Mouse (Mus musculus): ENCODE measurements at regions not wholly inside any gene's neighbourhood (a gene's known extent, or its start where the extent isn't known, plus 50 kb on each side); places are given as distances from the start of the nearest gene placed in this dataset.
"Not testable (repeated sequence)": the region's sequence is repeated elsewhere in the genome, so short reads cannot be mapped to it uniquely, and the experiment has no call there.

DNA sequence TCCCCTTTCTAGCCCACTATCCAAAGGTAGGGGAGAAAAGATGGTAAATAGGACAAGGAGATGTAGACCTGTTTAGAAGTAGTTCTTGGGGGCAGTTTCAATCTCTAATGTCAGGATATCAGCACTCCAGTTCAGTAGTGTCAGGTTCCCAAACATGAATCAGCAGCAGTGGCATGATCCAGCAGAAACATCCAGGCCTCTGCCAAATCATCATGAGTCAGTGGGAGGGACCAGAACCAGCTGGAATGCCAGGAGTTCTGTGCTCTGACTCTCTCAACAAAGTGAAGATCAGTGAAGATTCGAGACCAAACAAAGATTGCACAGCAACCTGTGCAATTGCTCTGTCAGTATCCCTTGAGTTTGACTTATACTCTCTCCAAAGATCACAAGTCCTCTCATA is 85.9 kb upstream of the Nrip1 start:
- Histone ChIP-seq H3K27me3 (ENCODE audit: control insufficient read depth, insufficient read depth, low read length) (no peaks in the 10 kb centered on the region), H3K9me3 (ENCODE audit: control insufficient read depth, low read length) (no peaks in the 10 kb centered on the region), H3K4me1 (replicated peaks; ENCODE audit: control insufficient read depth, insufficient read depth, low read length) (no peaks in the 10 kb centered on the region), H3K9ac (ENCODE audit: low read depth, low read length) (no peak overlapping the region), H3K27ac (ENCODE audit: low read depth, low read length) (no peak overlapping the region), H3K36me3 (ENCODE audit: control insufficient read depth, insufficient read depth, low read length) (no peaks in the 10 kb centered on the region), H3K4me3 (ENCODE audit: low read depth, low read length) (no peak overlapping the region), H3K4me2 (replicated peaks; ENCODE audit: low read depth, low read length) (no peak overlapping the region)
- ATAC-seq (ENCODE audit: low FRiP score) (no peak), DNase-seq (ENCODE audit: low spot score) (no peak)
- 78% methylated on average over 1 of the region's 1 CpGs for WGBS

DNA sequence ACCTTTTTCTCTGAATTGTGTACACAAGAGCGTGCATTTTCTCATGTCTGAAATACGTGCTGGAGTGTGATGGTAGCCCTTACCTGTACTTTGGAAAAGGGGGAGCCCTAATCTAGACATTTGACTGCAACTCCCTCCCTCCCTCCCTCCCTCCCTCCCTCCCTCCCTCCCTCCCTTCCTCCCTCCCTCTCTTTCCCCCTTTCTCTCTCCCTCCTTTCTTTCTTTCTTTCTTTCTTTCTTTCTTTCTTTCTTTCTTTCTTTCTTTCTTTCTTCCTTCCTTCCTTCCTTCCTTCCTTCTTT is 82.6 kb upstream of the Nrip1 start:
- 71% methylated on average over 2 of the region's 2 CpGs for WGBS

DNA sequence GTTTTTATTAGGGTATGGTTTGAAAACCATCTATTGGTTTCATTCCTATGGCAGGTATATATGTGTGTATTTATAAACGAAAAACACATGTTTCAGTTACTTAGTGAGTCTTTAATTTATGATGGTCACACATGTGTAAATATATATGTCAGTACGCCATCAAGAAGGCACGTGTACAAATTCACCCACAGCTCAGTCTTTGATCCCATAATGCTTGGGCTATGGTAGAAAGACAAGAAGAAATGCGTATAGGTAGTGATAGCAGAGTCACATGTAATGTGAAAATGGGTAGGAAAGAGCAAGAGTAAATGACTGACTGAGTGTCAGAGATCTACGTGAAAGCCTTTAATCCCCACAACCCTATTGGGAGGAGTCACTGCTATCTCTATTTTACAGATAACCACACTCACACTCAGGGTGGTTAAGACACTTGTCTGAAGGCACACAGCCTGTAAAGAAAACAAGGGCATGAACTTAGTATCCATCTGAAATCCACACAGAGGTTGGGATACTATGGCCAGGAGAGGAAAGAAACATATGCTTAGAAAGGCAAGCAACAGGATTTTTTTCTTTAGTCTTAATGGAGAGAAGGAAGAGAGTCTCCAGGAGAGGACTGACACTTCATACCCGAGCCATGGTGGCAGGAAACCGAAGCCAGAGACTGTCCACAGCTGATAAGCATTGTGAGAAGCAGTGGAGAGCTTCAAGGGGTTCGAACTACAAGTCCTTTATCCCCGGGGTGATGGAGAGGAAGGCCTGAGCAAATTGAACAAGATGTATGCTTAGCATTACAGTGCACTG is 82.1 kb upstream of the Nrip1 start:
- H3K9me3 ChIP-seq (ENCODE audit: control insufficient read depth, low read length): no peaks in the 10 kb centered on the region
- H3K27me3 ChIP-seq (ENCODE audit: control insufficient read depth, insufficient read depth, low read length): no peaks in the 10 kb centered on the region
- H3K36me3 ChIP-seq (ENCODE audit: control insufficient read depth, insufficient read depth, low read length): no peaks in the 10 kb centered on the region
- no peak overlapping the region for H3K27ac ChIP-seq (ENCODE audit: low read depth, low read length)
- H3K9ac ChIP-seq (ENCODE audit: low read depth, low read length): no peak overlapping the region
- DNase-seq (ENCODE audit: low spot score) (no peak), ATAC-seq (ENCODE audit: low FRiP score) (no peak)
- H3K4me3 ChIP-seq (ENCODE audit: low read depth, low read length): no peak overlapping the region
- 86% methylated on average over 9 of the region's 9 CpGs for WGBS
- H3K4me1 ChIP-seq (replicated peaks; ENCODE audit: control insufficient read depth, insufficient read depth, low read length): 0 out of 2 replicates have a peak, but pooled peaks cover 2% of the 10 kb centered on the region
- no peak overlapping the region for H3K4me2 ChIP-seq (replicated peaks; ENCODE audit: low read depth, low read length)

More for the DNA sequence above, 82.6 kb upstream of the Nrip1 start:
- H3K4me1 ChIP-seq (replicated peaks; ENCODE audit: control insufficient read depth, insufficient read depth, low read length); H3K36me3 ChIP-seq (ENCODE audit: control insufficient read depth, insufficient read depth, low read length); H3K4me3 ChIP-seq (ENCODE audit: low read depth, low read length); H3K9ac ChIP-seq (ENCODE audit: low read depth, low read length); H3K27me3 ChIP-seq (ENCODE audit: control insufficient read depth, insufficient read depth, low read length); H3K27ac ChIP-seq (ENCODE audit: low read depth, low read length); DNase-seq (ENCODE audit: low spot score); ATAC-seq (ENCODE audit: low FRiP score); H3K4me2 ChIP-seq (replicated peaks; ENCODE audit: low read depth, low read length); H3K9me3 ChIP-seq (ENCODE audit: control insufficient read depth, low read length): not testable (repeated sequence)

DNA sequence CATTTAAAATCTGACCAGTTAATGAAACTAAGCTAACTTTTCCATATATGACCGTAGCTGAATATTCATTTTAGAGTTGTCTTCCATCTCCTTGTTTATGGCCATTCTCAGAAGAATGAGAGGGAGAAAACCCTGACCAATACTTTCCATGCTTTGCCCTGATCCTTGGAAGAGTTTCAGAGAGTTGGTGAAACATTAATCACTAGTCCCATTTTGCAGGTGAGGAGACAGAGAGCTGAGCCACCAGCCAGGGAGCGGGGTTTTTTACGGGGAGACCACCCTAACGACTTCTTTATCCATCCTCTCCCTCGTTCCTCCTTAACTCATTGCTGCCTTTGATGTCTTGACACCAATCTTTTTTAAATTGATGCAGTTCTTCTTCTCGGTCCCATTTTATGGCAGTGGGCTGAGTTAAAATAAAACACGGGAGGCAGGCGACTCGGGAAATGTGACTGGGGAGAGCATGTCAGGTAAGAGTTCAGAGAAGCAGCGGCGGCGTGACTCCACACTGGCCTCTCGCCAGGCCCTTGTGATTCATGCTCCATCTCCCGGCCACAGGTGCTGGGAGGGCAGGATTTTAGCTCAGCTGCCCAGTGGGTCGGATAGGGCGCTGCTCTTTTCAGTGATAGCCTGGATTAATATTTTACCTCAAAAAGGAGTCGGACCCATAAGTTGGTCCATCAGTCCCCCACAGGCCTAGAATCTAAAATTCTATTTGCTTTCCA is 81.3 kb upstream of the Nrip1 start:
- DNase-seq (ENCODE audit: low spot score) (no peak), ATAC-seq (ENCODE audit: low FRiP score) (no peak)
- Histone ChIP-seq H3K4me3 (ENCODE audit: low read depth, low read length) (no peak overlapping the region), H3K9ac (ENCODE audit: low read depth, low read length) (no peak overlapping the region), H3K36me3 (ENCODE audit: control insufficient read depth, insufficient read depth, low read length) (no peaks in the 10 kb centered on the region), H3K9me3 (ENCODE audit: control insufficient read depth, low read length) (no peaks in the 10 kb centered on the region), H3K4me2 (replicated peaks; ENCODE audit: low read depth, low read length) (no peak overlapping the region), H3K27me3 (ENCODE audit: control insufficient read depth, insufficient read depth, low read length) (no peaks in the 10 kb centered on the region), H3K27ac (ENCODE audit: low read depth, low read length) (no peak overlapping the region), H3K4me1 (replicated peaks; ENCODE audit: control insufficient read depth, insufficient read depth, low read length) (0 out of 2 replicates have a peak, but pooled peaks cover 2% of the 10 kb centered on the region)
- 85% methylated on average over 17 of the region's 17 CpGs for WGBS

DNA sequence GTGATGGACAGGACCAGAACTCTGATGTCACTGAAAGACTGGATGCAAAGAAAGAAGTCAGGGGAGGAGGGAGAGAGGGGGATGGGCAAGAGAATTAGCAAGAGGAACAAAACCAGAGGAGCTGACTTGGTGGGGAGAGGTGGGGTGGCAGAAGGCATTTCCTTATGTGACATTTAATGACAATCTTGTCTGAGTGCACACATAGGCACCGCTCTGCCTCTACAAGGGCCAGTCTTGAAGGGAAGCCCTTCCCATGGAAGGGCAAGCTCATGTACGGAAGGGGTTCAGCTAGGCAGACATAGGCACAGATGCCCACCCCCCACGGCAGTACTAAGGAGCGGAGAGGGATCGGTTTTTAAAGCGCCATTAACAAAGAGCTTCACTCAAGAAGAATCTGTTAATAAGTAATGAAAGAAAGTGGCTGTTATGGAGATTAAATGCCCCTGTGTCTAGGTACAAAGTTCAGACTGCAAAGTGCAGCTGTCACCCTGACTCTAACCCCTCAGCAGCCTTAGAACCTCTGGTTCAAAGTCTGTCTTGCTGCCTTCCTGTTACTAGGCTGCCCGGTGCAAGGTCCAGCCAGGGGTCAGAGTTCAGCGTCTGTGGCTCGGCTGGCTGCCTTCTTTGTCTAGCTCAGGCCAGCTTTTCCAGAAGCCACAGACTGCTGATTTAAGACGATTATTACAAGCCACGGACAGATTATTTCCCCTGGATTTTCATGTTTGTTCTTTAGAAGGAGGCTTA is 80.0 kb upstream of the Nrip1 start:
- 12% methylated on average over 11 of the region's 11 CpGs for WGBS
- no peaks in the 10 kb centered on the region for H3K36me3 ChIP-seq (ENCODE audit: control insufficient read depth, insufficient read depth, low read length)
- H3K9ac ChIP-seq (ENCODE audit: low read depth, low read length): no peak overlapping the region
- peak; percentile 74 for ATAC-seq (ENCODE audit: low FRiP score)
- no peak overlapping the region for H3K27ac ChIP-seq (ENCODE audit: low read depth, low read length)
- no peaks in the 10 kb centered on the region for H3K27me3 ChIP-seq (ENCODE audit: control insufficient read depth, insufficient read depth, low read length)
- DNase-seq (ENCODE audit: low spot score): peak; percentile 54
- H3K4me1 ChIP-seq (replicated peaks; ENCODE audit: control insufficient read depth, insufficient read depth, low read length): 0 out of 2 replicates have a peak, but pooled peaks cover 2% of the 10 kb centered on the region
- no peak overlapping the region; the same call in 1 of the 2 replicates for H3K4me2 ChIP-seq (replicated peaks; ENCODE audit: low read depth, low read length)
- H3K4me3 ChIP-seq (ENCODE audit: low read depth, low read length): no peak overlapping the region
- no peaks in the 10 kb centered on the region for H3K9me3 ChIP-seq (ENCODE audit: control insufficient read depth, low read length)

DNA sequence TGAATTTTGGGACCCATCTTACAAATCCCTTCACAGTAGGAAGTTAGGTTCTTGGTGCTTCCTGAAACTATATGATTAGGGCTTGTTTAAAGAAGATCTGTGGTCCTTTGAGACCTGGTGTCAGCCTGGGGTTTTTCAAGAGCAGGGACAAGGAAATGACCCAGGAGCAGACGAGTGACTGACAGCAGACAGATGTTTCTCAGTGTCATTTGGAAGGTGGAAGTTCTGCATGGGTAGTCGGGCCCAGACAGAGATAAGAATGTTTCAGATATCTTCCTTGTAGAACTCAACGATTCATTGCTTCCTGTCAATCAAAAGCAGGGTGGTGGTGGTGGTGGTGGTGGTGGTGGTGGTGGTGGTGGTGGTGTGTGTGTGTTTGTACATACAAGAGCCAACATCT is 75.1 kb upstream of the Nrip1 start:
- Histone ChIP-seq H3K4me2 (replicated peaks; ENCODE audit: low read depth, low read length) (no peak overlapping the region), H3K9me3 (ENCODE audit: control insufficient read depth, low read length) (no peaks in the 10 kb centered on the region), H3K4me1 (replicated peaks; ENCODE audit: control insufficient read depth, insufficient read depth, low read length) (0 out of 2 replicates have a peak, but pooled peaks cover under 1% of the 10 kb centered on the region), H3K36me3 (ENCODE audit: control insufficient read depth, insufficient read depth, low read length) (no peaks in the 10 kb centered on the region), H3K4me3 (ENCODE audit: low read depth, low read length) (no peak overlapping the region), H3K27ac (ENCODE audit: low read depth, low read length) (no peak overlapping the region), H3K9ac (ENCODE audit: low read depth, low read length) (no peak overlapping the region), H3K27me3 (ENCODE audit: control insufficient read depth, insufficient read depth, low read length) (no peaks in the 10 kb centered on the region)
- 72% methylated on average over 3 of the region's 3 CpGs for WGBS
- no peak for ATAC-seq (ENCODE audit: low FRiP score)
- DNase-seq (ENCODE audit: low spot score): no peak

DNA sequence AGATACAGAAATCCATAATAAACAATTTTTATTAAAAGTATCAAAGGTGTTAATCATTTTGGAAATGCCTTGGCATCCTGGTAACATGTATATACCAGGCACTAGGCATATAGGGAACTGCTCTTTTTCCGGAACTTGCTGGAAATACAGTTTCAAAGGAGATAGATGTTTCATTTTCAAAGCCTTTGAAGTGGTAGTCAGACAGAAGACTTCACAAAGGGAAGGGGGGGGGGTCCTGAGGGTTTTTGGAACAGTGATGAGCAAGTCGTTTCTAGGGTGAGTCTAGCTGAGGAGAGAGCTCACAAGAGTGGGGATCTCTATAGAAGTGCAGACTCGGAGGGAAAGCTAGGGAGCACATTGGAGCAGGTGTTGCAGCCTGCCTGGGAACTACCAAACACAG is 73.4 kb upstream of the Nrip1 start:
- no peak overlapping the region for H3K4me2 ChIP-seq (replicated peaks; ENCODE audit: low read depth, low read length)
- no peak overlapping the region for H3K4me3 ChIP-seq (ENCODE audit: low read depth, low read length)
- no peaks in the 10 kb centered on the region for H3K36me3 ChIP-seq (ENCODE audit: control insufficient read depth, insufficient read depth, low read length)
- H3K9me3 ChIP-seq (ENCODE audit: control insufficient read depth, low read length): no peaks in the 10 kb centered on the region
- H3K9ac ChIP-seq (ENCODE audit: low read depth, low read length): no peak overlapping the region
- ATAC-seq (ENCODE audit: low FRiP score) (no peak), DNase-seq (ENCODE audit: low spot score) (no peak)
- 68% methylated on average over 3 of the region's 3 CpGs for WGBS
- no peaks in the 10 kb centered on the region for H3K27me3 ChIP-seq (ENCODE audit: control insufficient read depth, insufficient read depth, low read length)
- no peaks in the 10 kb centered on the region for H3K4me1 ChIP-seq (replicated peaks; ENCODE audit: control insufficient read depth, insufficient read depth, low read length)
- H3K27ac ChIP-seq (ENCODE audit: low read depth, low read length): no peak overlapping the region

DNA sequence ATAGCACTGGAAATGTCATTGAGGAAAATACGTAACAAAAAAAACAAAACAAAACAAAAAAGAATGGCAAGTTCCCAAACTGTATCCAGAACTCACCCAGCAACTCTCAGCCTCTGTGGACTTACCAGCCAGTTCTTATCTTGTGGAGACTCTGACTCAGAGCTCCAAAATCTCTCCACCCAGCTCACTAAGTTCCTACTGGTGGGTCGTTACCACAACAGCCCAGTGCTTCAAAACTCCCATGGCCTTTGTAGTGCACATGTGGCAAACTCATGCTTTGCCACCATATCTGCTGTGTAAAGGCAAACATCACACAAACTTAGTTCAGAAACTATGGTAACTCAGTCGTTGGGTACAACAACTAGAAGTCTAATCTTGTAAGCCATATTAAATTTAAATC is 71.0 kb upstream of the Nrip1 start:
- 86% methylated on average over 3 of the region's 3 CpGs for WGBS

More for the DNA sequence above, 71.0 kb upstream of the Nrip1 start:
- no peaks in the 10 kb centered on the region for H3K27me3 ChIP-seq (ENCODE audit: control insufficient read depth, insufficient read depth, low read length)
- no peak overlapping the region for H3K4me2 ChIP-seq (replicated peaks; ENCODE audit: low read depth, low read length)
- H3K9ac ChIP-seq (ENCODE audit: low read depth, low read length): no peak overlapping the region
- no peaks in the 10 kb centered on the region for H3K9me3 ChIP-seq (ENCODE audit: control insufficient read depth, low read length)
- no peak for DNase-seq (ENCODE audit: low spot score)
- H3K4me1 ChIP-seq (replicated peaks; ENCODE audit: control insufficient read depth, insufficient read depth, low read length): no peaks in the 10 kb centered on the region
- no peak overlapping the region for H3K27ac ChIP-seq (ENCODE audit: low read depth, low read length)
- no peaks in the 10 kb centered on the region for H3K36me3 ChIP-seq (ENCODE audit: control insufficient read depth, insufficient read depth, low read length)
- no peak overlapping the region for H3K4me3 ChIP-seq (ENCODE audit: low read depth, low read length)
- ATAC-seq (ENCODE audit: low FRiP score): no peak

Data from hindbrain, embryonic 11.5 days (tissue).